Mouse (Mus musculus): Measurements from ENCODE around the gene Frg2f1.
"Not testable (repeated sequence)": the region's sequence is repeated elsewhere in the genome, so short reads cannot be mapped to it uniquely, and the experiment has no call there.

Frg2f1 gene

DNA sequence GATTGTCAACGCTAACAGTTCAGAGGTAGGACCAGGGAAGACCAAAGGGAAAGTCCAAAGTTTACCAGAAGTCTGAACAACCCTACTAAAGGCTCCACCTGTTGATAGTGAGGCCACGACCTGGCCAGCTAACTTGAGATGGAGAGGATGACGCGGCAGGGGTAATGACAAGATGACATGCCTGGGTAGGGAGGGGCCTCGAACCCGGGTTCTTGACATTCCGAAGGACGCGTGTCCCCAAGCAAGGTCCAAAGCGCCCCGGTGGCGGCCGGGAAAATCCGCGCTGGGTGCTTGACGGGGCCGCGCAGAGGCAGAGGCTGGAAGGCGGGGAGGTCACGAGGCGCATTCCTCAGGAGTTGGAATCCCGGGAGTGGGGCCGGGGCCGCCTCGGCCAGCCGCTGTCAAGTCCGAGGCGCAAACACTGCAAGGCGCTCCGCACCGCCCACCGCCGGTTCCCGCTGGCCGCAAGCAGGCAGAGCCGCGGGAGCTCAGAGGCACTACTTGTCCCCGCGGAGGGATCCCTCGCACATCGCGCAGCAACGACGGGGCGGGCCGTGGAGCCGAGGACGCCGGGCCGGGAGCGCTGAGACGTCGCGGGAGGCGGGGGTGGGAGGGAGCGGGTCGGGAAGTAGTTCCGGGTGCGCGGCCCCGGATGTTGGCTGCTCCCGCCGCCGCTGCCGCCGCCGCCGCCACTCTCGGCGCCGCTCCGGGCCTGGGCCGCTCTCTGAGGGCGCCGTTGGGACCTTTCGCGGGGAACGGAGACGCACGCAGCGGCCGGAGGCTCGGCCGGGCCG, at the start of gene Frg2f1:
Frg2f1 (minus strand) TSS at position 499 of the 794 bp plus-strand sequence.
- DNase-seq (ENCODE audit: low spot score) = peak; percentile 91

DNA sequence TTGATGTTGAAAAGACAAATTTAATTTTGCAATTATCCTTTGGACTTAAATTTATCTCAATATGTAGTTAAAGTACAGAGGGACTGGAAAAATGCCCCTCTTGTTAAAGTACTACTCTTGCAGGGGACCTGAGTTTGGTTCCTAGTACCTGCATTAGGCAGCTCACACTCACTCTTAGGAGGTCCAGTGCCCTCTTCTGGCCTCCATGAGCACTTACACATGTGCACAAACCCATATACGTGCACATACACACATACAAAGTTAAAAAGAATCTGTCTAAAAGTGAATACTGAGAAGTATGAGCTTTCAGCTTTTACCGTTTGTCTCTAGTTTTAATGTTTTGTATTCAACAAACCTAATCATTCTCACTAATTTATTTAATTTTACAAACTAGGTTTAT, 48.7 kb upstream of the Frg2f1 start:
- DNase-seq (ENCODE audit: low spot score) = no peak

DNA sequence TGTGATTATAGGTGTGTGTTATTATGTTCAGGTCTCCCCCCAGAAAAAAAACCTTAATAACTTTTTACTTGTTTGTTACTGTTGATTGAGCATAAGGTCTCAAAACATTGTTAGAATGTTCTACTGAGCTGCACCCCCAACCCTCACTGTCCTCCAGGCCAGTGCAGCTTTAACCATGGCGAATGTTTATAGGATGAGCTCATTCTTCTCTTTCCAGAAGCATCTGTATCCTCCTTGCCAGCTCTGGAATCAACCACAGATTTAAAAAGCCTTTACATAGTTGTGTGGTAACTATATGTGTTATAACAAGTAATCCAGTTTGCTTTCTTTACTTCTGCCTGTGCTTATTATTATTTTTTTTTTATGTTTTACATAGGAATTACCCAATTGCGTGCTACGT, 36.1 kb upstream of the Frg2f1 start:
- no peak for DNase-seq (ENCODE audit: low spot score)

DNA sequence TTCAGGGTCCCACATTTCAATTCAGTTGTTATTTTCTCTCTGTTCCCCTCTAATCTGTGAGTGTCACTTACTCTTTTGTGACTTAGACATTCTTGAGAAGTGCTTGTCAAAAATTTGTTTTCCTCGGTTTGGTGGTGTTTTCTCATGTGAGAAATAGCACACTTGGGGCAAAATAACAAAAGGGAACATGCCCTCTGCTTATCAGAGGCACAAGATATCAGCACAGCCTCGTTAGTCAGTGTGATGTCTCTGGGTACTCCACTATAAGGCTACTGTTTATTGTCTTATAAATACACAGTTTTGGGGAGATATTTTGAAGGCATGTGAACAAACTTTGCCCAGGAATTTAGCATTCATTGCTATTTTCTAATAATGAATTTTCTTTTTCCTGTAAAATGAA, 35.2 kb upstream of the Frg2f1 start:
- DNase-seq (ENCODE audit: low spot score) = no peak

DNA sequence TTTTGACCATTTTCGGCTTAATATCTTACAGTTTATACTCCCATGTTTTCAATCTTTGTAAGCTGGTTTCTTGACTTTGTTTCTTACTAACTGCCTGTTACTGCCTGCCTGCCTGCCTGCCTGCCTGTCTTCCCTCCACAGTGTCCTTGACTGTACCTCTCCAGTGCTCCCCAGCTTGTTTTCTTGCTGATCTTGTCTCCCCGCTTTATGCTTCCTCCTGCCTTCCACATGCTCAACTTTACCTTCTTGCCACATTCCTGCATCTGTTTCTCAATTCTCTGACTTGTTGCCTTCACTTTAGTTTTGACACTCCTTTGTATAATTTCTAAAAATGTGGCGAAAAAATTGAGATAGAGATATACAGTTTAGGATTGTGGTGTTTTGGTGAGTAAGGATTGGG, 33.4 kb upstream of the Frg2f1 start:
- no peak for DNase-seq (ENCODE audit: low spot score)

GRCm38 (mm10) chr4:119566322-119566835, 27.1 kb upstream of the Frg2f1 start:
- DNase-seq (ENCODE audit: low spot score) = no peak

GRCm38 (mm10) chr4:119563136-119563535, 23.8 kb upstream of the Frg2f1 start:
- DNase-seq (ENCODE audit: low spot score) = no peak

- DNase-seq (ENCODE audit: low spot score) = no peak
These were observed 16.1 kb upstream of the Frg2f1 start for GRCm38 (mm10) chr4:119555466-119555865.

- DNase-seq (ENCODE audit: low spot score) = no peak
These were observed 11.5 kb upstream of the Frg2f1 start for GRCm38 (mm10) chr4:119550864-119551263.

DNA sequence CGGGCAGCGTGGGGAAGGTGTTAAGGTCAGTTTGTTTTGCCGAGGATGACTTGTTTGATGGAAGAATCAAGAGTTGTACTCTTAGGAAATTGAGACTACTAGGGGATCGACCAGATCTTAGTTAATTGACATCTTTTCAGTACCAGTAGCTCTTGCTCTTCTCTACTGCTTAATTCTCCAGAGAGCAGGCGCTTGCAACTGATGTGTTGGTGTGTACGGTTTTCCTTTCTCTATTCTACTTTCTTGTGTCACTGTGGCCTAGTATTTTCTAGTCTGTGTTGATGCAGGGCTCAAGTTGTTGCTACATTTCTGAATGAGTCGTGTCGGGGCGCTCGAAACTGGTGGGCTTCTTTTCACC, 1.2 kb upstream of the Frg2f1 start:
- DNase-seq (ENCODE audit: low spot score) = no peak

GRCm38 (mm10) chr4:119539836-119540532, 655 bp upstream of the Frg2f1 start:
- peak; percentile 68 for DNase-seq (ENCODE audit: low spot score)

DNA sequence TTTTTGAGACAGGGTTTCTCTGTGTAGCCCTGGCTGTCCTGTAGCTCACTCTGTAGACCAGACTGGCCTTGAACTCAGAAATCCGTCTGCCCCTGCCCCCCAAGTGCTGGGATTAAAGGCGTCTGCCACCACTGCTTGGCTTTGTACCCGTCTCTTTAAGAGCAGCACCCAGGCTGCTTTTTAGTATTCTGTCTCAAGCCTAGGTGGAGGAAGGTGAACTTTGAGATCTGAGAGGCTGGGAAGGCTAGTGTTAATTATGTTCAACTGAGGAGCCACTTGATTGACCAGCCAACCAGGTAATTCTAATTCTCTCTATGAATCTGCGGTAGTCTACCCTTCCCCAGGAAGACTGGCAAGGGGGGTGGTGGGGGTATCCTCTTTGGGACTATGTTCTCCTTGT, 1.9 kb downstream of the Frg2f1 start:
- no peak for DNase-seq (ENCODE audit: low spot score)

DNA sequence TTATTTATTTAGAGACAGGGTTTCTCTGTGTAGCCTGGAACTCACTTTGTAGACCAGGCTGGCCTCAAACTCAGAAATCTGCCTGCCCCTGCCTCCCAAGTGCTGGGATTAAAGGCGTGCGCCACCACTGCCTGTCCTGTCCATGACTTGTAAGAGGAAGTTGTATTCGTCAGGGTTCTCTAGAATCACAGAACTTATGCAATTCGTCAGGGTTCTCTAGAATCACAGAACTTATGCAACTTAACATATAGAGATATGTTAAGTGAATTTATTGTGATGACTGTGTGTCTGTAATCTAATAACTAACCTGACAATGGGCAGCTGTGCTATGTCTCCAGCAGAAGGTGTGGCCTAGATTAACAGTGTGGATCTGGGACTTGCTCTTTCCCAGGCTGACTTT, 2.7 kb downstream of the Frg2f1 start, which contains the start of gene Foxj3:
Foxj3 (plus strand) TSS at position 390 of the 400 bp plus-strand sequence.
- not testable (repeated sequence) for DNase-seq (ENCODE audit: low spot score)

- DNase-seq (ENCODE audit: low spot score) = no peak
These were observed 4.2 kb downstream of the Frg2f1 start for GRCm38 (mm10) chr4:119535103-119535502.

DNA sequence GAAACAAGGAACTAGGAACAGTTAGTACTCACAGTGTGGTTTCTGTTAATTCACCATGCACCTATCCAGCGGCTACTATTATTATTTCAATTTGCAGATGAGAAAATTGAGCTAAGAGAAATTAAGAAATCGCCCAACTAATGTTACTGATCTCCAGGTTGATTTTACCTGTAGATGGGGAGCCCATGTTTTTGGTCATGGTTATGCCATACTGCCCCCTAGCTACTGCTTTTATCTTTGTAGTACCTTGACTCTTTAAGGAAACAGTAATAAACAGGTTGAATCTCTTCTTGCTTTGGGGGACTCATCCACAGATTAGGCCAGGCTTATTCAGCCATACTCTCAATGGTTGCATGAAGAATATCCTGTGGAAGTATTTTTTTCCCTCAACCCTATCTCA, 7.5 kb downstream of the Frg2f1 start:
- DNase-seq (ENCODE audit: low spot score) = no peak

DNA sequence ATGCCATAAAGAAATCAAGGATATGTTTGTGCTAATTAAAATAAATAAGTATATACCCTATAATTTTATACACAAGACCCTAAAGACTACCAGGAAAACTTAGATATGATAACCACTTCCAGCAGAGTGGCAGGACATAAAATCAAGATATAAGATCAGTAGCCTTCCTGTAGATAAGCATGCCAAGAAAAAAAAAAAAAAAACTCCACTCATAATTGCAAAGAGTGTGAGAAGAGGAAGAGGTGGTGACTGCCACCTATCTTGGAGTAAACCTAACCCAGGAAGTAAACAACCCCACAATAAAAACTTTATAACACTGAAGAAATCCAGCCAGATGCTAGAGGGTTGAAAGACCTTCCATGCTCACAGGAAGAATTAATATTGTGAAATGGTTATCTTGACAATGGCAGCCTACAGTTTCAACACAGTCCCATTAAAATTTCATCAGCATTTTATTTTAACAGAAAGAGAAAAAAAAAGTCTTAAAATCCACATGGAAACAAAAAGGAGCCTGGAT, 12.9 kb downstream of the Frg2f1 start:
- no peak for DNase-seq (ENCODE audit: low spot score)

GRCm38 (mm10) chr4:119524466-119524865, 14.9 kb downstream of the Frg2f1 start:
- DNase-seq (ENCODE audit: low spot score) = no peak

DNA sequence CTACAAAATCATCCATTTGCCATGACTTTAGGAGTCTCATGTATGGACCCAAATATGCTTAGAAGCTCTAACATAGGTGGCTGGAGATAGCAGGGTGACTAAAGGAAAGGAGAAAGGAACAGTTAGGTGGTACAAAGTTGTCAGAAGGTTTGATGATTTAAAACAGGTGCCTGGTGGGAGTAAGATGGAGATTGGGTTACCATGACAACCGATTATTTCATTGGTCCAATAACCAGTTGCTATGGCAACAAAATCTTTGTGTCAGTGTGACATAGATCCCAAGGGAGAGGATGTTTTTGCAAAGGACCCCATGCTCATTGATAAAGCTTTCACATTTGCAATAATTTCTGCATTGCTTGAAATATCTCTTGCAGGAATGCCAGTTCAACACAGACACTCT, 15.3 kb downstream of the Frg2f1 start:
- no peak for DNase-seq (ENCODE audit: low spot score)

DNA sequence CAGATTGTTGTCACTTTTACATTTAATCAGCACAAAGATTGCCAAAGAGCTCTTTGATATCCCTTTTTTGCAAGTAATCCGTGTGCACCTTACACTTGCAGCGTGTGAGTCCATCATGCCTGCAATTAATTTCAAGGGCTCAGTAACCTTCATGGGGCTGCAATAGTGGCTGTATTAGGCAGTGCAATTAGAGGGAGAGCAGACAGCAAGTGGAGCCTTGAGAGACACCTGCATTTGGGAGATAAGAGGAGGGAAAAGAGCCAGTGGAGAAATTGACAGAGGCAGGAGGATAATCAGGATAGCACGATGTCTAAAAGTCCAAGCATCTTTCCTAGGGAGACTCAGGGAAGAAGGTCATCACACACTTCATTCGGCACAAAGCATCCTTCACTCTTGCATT, 15.8 kb downstream of the Frg2f1 start:
- no peak for DNase-seq (ENCODE audit: low spot score)

DNA sequence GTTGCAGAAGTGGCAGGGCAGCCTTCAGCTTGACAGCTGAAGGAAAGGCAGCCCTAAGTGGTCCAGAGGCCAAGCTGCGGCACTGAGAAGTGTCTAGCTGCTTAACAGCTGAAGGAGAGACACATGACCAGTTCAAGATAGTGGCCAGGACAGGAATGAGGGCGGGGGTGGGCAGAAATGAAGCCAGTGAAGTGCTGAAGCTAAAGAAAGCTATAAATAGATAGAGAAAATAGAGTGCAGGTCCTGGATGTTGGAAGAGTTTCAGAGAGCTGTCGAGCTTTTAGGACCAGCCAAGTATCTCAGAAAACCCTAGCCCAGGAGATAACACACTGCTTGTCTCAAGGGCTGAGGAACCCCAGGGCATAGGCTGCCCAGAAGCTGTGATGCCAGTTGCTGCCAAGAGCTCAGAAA, 26.6 kb downstream of the Frg2f1 start:
- no peak for DNase-seq (ENCODE audit: low spot score)

DNA sequence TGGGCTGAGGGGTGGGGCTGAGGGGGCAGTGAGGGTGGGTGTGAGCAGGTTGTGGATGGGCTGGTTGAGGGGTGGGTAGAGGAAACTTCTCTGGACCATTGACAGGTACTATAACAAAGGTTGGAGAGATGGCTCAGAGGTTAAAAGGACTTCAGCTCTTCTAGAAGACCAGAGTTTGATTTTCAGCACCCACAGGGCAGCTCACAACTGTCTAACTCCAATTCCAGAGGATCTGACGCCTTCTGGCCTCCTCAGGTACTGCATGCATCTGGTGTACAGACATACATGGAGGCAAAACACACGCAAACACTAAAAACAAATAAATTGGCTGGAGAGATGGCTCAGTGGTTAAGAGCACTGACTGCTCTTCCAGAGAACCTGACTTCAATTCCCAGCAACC, 27.7 kb downstream of the Frg2f1 start:
- no peak for DNase-seq (ENCODE audit: low spot score)

- DNase-seq (ENCODE audit: low spot score) = no peak
These were observed 40.9 kb downstream of the Frg2f1 start for GRCm38 (mm10) chr4:119498319-119498848.

DNA sequence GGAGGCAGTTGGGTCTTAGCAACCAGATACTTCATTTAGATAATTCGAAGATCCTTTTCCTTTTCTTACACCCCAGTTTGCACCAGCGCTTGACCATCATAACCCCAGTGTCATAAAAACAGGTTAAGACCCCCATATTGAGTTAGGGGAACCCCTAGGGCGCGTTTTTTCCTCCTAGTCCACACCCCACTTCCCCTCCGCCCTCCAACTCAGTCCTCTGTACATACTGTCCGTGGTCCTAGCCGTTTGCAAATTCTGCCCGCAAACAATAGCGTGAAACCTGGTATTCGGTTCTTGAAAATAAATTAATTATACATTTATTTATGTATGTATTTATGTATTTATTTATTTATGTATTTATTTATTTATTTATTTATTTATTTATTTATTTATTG, 46.4 kb downstream of the Frg2f1 start:
- DNase-seq (ENCODE audit: low spot score) = no peak

Data from embryo, embryonic 10.5 days (tissue).